Mouse (Mus musculus): Measurements from ENCODE around the gene Gm266.
"Not testable (repeated sequence)": the region's sequence is repeated elsewhere in the genome, so short reads cannot be mapped to it uniquely, and the experiment has no call there.

The Gm266 gene

DNA sequence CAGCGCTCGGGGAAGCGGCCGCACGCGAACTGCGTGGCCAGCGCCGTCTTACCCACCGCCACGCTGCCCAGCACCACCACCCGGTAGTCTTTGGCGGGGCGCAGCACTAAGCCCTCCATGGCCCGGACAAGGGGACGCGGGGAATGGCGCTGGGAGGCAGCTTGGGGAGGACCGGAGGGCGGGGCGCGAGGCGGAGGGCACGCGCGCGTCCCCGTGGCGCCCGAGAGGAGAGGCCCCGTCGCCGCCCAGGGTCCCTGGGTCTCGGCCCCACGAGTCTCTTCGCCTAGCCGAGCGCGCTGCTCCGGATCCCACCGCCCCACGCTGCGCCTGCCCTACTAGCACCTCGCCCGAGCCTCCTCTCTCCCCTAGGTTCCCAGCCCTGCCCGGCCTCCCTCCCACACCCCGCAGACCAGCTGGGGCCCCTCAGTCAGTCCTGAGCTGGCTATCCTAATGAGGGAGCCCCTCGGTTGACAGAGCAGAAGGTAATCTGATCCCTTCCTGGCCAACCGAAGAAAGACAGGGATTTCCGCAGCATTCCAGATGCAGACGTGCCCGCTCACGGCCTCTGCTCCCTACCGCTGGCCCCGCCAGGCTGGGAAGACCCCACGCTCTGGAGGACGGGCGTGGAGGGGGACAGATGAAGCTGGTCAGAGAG, at the start of gene Gm266:
TSS of gene Gm266 (minus strand) at position 172 of the 655 bp plus-strand sequence.
- no peak for DNase-seq (ENCODE audit: low spot score in 2 of 2)

- no peak for DNase-seq (ENCODE audit: low spot score in 2 of 2)
Observed at GRCm38 (mm10) chr12:111535281-111535680, 49.7 kb upstream of the Gm266 start.

- peak in 1 of 2 experiments; percentile 67 for DNase-seq (ENCODE audit: low spot score in 2 of 2)
Observed at GRCm38 (mm10) chr12:111533096-111533794, 47.6 kb upstream of the Gm266 start.

DNA sequence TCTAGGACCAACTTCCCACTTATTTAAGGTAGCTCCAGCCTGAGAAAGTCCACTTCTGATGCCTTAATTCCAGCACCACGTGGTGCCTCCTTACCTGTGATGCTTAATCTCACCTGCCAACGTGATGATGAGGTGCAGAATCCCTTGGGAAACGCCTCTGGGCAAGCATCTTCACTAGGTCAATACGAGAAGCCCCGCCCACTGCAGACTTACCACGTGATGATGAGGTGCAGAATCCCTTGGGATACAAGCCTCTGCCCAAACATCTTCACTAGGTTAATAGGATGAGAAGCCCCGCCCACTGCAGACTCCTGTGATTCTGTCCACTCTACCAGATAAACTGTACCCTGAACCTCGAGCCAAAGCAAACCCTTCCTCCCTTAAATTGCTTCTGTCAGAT, 43.6 kb upstream of the Gm266 start:
- DNase-seq (ENCODE audit: low spot score in 2 of 2), result no peak

DNA sequence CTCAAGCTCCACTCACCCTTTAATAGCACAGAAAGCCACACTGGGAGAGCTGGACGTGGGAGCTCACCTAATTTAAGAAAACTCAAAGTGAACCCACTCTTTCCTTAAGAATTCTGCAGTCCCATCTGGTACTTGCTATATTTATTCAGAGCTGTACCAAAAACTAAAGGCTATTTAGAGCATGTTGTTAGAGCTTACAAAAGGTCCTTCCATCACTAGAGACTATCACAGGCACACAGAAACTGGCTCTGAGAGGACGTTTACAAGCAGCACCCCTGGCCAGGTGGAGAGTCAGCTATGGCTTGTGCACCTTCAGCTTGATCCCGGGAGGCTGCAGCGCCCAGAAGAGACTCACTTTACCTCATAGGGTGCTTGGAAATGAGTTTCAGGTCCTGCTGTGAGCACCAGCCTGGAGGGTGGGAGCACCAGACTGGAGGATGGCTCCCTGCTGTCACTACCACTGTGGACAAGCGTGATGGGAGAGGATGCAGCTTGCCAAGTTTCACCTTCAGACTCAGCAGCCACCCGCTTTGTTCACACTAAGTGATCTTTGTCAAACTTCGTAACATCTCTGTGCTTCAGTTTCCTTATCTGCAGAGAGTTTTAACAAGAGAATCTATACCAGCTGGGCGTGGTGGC, 42.1 kb upstream of the Gm266 start:
- peak; percentile 70 to 88 for DNase-seq (ENCODE audit: low spot score in 2 of 2)

DNA sequence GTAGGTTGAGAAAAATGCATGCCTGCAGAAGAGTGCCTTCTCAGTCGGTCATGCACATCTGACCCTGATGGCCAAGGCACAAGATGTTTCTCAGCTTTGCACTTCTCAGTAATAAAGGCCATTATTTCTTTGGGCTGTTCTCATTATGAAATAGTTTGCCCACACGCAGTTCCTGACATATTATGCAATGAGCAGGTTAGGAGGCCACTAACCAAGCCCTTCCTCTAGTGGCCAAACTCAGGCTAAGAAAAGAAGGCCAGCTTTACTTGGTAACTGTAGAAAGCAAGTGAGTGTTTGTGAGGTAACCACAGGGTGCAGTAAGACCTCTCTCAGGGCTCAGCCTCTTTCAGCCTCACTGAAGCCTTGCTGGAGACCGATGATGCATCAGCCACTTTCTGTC, 39.3 kb upstream of the Gm266 start:
- DNase-seq (ENCODE audit: low spot score in 2 of 2), result no peak

DNA sequence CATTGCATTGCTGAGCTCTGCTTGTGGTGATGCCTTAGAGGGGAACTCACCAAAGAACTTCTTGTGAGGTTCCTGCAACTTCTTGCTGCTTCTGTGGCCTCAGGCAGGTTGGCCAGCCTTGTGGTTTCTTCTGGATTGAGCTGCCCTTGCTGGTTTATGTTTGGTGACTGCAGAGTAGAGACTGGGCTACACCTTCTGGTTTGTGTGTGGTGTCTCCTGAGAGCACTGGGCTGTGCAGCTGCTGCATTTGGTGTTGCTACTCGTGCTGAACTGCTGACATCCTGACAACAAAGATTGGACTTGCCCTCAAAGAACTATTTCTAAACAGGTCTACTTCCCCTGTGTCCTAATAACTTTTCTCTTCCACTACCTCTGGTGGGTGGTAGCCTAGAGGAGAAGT, 38.8 kb upstream of the Gm266 start:
- DNase-seq (ENCODE audit: low spot score in 2 of 2), result no peak

DNA sequence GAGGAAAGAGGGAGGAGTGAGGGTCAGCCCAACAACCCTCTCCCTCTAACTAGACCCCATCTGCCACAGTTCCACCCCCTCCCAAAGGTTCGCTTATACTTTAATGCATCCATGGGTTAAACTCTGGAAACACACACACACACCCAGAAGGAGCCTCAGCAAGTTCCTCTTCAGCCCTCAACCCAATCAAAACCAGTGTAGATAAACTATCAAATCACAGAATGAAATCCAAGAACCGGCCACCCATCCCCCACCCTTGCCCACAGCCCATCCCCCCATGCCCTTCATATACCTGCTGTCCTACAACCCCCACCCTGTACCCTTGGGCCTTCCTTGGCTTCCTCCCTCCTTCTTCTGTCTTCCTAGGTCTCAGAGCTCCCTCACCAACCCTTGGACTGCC, 35.4 kb upstream of the Gm266 start:
- DNase-seq (ENCODE audit: low spot score in 2 of 2), result no peak

DNA sequence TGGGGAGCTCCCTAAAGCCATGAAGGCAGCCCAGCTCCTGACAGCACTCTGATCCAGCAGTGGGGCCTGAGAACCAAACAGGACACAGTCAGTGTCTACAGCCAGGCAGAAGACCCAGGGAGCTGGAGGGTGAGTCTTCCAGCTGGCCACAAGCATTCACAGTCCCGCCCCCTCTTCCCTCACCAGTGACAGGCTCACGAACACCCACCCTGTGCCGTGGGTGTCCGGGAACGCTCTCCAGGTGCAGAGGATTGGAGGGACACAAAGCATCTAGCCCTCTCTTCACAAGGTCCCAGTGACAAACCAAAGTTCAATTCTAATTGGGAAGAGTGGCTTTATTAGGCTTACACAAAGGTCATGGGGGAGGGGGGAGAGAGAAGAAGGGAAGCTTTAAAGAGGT, 34.2 kb upstream of the Gm266 start:
- DNase-seq (ENCODE audit: low spot score in 2 of 2), result no peak

GRCm38 (mm10) chr12:111518391-111518790, 32.8 kb upstream of the Gm266 start:
- no peak for DNase-seq (ENCODE audit: low spot score in 2 of 2)

- no peak for DNase-seq (ENCODE audit: low spot score in 2 of 2)
Observed at GRCm38 (mm10) chr12:111517901-111518300, 32.3 kb upstream of the Gm266 start.

DNA sequence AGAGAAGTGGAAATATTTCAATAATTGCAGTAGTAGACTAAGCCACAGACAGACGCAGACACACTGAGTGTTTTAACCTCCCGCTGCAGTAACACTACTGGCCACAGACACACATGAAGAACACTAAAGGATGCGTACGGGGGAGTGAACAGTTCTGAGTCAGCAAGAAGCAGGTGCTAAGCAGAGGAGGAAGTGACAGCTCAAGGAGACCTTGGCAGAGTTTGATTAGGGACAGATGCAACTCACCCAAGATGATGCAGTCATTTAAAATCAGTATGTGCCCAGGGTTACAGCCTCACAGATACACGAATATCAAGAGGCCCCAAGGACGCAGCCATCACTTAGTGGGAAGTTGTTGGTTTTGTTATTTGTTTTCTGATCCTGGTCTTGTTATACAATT, 31.2 kb upstream of the Gm266 start:
- DNase-seq (ENCODE audit: low spot score in 2 of 2), result no peak

DNA sequence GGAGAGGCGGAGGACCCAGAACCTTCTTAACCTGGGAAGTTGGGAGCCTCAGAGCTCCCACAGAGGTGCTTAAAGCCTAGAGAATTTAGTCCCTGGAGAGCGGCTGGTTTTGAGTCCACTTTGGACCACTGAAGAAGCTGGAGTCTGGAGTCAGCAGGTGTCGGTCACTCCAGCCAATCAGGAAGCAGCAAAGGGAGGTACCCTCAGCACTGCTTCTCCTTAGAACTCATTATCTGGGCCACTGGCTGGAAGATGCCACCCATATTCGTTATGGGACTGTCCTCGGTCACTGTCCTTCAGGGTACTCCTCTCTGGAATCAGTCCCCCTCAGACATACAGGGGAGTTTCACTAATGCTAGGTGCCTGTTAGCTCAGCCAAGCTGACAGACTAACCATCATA, 30.3 kb upstream of the Gm266 start:
- no peak for DNase-seq (ENCODE audit: low spot score in 2 of 2)

- DNase-seq (ENCODE audit: low spot score in 2 of 2), result no peak
Observed at GRCm38 (mm10) chr12:111514874-111515649, 29.4 kb upstream of the Gm266 start.

GRCm38 (mm10) chr12:111514231-111514792, 28.7 kb upstream of the Gm266 start:
- no peak for DNase-seq (ENCODE audit: low spot score in 2 of 2)

DNA sequence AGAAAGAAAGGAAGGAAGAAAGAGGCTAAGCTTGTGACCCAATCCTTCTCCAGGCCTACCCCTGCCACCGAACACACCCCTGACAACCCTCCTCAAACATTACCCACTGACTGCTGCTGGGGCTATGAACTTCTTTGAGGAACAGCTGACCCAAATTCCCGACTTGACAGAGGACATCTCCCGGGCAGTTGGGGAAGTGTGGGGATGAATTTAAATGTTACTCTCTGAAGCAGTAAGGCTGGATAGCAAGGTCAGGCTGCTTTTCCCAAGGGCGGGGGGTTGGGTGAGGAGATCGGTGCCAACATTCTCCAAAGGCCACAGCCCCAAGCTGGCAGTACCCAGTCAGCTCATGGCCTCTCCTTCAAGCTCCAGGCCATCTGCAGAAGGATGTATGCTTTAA, 28.1 kb upstream of the Gm266 start:
- no peak for DNase-seq (ENCODE audit: low spot score in 2 of 2)

GRCm38 (mm10) chr12:111512572-111513063, 27.0 kb upstream of the Gm266 start:
- no peak for DNase-seq (ENCODE audit: low spot score in 2 of 2)

DNA sequence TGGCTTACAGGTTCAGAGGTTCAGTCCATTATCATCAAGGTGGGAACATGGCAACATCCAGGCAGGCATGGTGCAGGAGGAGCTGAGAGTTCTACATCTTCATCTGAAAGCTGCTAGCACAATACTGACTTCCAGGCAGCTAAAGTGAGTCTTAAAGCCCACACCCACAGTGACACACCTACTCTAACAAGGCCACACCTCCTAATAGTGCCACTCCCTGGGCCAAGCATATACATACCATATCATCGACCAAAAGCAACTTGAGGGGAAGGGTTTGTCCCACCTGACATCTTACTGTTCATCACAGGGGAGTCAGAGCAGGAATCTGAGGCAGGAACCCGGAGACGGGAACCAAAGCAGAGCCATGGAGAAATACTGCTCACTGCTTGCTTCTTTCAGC, 22.8 kb upstream of the Gm266 start:
- not testable (repeated sequence) for DNase-seq (ENCODE audit: low spot score in 2 of 2)

DNA sequence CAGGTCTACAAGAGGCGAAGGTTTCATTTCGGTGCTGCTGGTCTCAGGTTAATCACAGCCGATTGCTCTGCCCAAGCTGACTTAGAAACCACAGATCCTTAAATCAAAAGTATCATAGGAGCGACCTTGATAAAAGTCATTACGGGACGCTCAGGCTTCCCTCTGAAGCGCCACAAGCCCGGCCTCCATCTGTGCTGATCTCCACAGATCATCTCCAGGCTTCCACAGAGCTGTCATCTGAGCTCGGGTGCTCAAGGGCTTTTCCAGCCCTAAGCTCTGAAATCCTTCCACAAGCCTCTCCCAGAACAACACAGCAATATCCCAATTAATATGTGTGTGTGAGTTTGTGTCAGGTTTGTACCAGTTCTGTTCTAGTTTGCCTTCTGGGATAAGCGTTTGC, 22.3 kb upstream of the Gm266 start:
- no peak for DNase-seq (ENCODE audit: low spot score in 2 of 2)

GRCm38 (mm10) chr12:111507001-111507400, 21.4 kb upstream of the Gm266 start:
- no peak for DNase-seq (ENCODE audit: low spot score in 2 of 2)

DNA sequence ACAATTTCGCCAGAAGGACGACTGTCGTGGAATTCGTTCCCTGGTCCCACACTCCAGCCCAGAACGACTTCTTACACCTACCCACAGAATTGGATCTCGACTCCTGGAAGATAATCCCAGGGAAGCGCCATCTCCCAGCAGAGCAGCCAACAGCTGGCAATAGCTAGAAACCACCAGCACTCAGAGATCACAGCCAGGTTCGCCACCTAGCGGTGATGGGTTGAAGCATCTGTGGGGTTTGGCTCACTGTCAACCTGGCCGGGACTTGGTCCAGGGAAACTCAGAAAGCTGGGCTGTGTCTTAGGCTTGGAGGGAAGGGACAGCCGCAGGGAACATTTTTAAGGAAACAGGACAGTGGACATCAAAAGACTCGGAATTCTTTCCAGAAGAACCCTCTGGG, 19.3 kb upstream of the Gm266 start:
- peak; percentile 96 to 99 for DNase-seq (ENCODE audit: low spot score in 2 of 2)

GRCm38 (mm10) chr12:111503571-111503970, 17.9 kb upstream of the Gm266 start:
- no peak for DNase-seq (ENCODE audit: low spot score in 2 of 2)
